Mouse (Mus musculus): Measurements from ENCODE around the gene Myd88.
"Not testable (repeated sequence)": the region's sequence is repeated elsewhere in the genome, so short reads cannot be mapped to it uniquely, and the experiment has no call there.

Gene Myd88

DNA sequence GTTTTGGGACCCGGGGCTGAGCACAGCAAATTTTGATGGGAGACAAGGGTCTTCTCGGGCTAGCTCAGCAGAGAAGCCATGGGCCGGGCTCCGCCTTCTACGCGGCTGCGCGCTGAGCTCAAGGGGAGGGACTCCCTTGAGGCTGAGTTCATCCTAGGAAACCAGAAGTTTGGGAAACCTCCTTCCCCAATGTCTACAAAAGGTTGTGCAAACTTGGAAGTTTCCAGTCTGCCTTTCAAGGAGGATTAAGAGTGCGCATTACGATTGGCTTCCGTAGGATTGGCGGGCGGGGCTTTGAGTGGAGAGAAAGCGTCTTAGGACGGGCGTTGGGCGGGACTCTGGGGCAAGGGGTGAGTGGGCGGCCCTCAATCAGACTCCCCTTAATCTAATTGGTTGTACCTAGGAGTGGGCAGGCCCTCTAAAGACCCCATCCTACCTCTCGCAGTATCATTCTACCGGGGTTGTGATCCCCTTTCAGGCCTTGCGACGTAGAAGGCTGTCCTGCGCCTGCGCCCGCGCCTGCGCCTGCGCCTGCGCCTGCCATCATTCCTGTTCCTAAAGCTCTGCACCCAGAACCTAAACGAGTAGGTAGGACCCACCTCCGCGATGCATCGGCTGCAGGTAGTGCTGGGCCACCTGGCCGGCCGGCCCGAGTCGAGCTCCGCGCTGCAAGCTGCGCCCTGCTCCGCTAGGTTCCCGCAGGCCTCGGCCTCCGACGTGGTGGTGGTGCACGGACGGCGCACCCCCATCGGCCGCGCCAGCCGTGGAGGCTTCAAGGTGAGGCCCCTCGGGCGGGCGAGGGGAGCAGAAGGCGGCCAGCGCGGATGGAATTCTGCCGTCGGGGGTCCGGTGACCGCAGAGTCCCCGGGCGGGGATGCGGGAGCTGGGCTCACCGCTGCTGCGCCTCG lies at the start of gene Myd88:
Myd88 (minus strand) TSS at position 503 of the 908 bp plus-strand sequence.
- peak; percentile 91 for DNase-seq (ENCODE audit: low read depth)

DNA sequence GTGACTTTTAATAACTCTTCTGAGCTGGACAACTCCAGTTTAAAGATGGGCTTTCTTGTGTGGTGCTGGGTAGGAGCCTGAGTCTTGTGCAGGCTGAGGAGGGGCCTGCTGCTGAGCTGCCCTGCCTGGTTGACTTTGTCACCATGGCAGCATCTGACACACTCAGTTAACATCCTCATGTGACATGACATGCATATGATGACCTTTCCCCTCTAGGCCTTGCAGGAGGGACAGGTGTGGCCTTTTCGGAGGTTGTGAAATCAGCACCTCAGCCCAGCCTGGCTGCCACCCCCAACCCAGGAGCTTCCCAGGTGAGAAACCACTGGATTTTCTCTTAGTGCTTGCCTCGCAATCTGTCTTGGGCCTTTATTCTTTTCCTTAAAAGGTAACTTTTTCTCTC lies 49.0 kb upstream of the Myd88 start:
- no peak for DNase-seq (ENCODE audit: low read depth)

DNA sequence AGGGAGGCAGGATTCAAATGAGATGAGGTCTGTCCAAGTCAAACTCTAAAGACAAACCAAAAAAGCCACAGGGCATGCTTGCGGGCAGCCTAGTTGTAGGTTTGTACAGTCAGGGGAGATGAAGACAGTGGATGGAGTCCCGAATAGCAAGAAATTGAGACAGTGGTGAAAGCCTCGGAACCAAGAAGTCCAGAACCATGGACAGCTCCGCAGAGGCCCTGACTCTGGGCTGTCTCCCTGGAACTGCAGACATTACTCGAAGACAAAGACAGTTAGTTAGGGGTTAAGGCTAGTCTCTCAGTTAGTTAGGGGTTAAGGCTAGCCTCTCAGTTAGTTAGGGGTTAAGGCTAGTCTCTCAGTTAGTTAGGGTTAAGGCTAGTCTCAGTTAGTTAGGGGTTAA lies 47.7 kb upstream of the Myd88 start:
- DNase-seq (ENCODE audit: low read depth) = peak; percentile 30

- DNase-seq (ENCODE audit: low read depth) = no peak
Observed at GRCm38 (mm10) chr9:119382603-119383002, 41.4 kb upstream of the Myd88 start.

DNA sequence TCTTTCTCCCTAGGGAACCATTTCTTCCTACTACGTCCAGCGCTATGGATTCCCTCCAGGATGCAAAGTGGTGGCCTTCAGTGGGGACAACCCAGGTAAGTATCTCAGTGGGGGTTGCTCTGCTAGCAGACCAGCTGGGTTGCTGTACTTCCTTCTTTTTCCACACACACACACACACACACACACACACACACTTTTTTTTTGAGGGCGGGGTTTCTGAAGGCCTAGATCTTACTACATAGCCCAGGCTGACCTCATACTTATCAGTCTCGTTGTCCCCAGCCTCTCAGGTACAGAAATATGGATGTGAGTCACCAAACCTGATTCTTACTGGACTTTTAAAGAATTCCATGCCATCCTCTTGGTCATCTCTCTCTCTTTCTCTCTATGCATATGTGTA lies 37.0 kb upstream of the Myd88 start:
- no peak for DNase-seq (ENCODE audit: low read depth)

DNA sequence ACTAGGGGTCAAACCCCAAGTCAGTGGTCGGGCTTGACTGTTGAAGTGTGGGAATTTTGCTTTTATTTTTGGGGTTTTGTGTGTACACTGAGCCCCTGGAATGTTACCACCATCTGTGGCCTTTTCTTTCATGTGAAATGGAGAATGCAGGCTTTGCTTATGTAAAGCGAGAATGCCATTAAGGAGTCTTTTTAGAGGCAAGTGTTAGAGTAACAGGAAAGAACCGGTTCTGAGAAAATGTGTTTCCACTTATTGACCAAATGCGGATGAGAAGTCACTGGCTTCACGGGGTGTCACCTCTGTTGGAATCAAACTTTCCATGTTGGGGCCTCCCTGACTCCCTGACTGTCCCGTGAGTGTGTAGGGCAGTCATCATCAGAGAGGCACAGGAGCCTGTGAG lies 34.3 kb upstream of the Myd88 start:
- DNase-seq (ENCODE audit: low read depth) = no peak

- no peak for DNase-seq (ENCODE audit: low read depth)
Observed at GRCm38 (mm10) chr9:119375008-119375407, 33.8 kb upstream of the Myd88 start.

DNA sequence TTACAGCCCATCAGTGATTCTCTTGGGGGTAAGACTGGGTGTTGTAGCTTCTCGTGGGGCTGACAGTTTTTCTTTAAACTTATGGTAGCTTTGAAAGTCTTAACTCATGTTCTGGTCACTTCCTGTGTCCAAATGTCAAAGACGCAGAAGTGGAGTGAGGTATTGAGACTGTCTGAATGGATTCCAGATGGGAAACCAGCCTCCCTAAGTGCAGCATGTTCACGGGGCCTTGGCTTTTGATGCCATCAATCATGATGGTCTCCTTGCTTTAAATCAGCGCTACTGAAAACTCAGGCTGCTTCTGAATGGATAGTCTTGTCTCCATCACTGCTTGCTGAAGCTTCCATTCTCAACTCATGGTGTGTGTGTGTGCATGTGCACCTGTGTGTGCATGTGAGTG lies 30.0 kb upstream of the Myd88 start:
- no peak for DNase-seq (ENCODE audit: low read depth)

DNA sequence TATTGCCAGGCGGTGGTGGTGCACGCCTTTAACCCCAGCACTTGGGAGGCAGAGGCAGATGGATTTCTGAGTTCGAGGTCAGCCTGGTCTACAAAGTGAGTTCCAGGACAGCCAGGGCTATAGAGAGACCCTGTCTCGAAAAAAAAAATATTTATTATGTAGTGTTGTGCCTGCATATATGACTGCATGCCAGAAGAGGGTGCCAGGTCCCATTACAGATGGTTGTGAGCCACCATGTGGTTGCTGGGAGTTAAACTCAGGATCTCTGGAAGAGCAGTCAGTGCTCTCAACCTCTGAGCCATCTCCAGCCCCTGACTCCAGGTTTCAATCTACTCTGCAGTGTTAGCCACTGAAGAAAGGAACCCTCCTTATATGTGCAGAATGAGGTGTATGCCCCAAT lies 29.6 kb upstream of the Myd88 start:
- not testable (repeated sequence) for DNase-seq (ENCODE audit: low read depth)

DNA sequence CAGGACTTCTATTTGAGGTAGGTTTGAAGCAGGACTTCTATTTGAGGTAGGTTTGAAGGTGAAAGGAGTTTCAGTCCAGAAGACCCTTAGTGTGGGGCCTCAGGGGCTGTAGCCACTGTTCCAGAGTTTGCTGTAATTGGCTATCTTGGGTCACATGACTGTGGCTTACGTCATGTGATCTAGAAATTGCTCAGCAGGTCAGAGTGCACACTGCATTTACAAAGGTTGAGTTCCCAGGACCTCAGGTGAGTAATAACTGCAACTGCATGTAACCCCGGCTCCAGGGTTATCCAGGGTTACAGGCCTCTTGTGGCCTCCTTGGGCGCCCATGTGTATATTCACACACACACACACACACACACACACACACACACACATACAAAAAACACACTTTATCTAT lies 27.2 kb upstream of the Myd88 start:
- no peak for DNase-seq (ENCODE audit: low read depth)

GRCm38 (mm10) chr9:119365284-119365683 lies 24.1 kb upstream of the Myd88 start, which contains the start of gene Slc22a14:
Gene Slc22a14, minus strand, starts transcription at chr9:119365553.
- no peak for DNase-seq (ENCODE audit: low read depth)

DNA sequence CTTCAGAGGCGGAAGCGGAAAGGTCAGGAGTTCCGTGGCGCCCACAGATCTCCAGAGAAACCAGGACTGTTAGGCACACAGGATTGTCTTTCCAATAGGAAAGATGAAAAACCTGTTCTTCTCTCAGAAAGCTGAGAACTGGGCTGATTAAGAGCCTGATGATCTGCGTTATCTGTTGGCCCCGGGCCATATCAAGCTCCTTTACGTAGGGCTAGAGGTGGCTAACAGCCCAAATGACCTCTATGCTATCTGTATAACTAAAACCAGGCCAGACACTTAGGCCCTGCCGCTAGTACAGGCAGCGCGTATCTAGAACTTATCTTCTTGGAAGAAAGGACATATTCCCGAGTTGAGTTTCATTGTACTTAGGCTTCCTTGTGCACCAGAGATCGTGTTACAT lies 22.0 kb upstream of the Myd88 start:
- no peak for DNase-seq (ENCODE audit: low read depth)

GRCm38 (mm10) chr9:119361416-119361815 lies 20.2 kb upstream of the Myd88 start:
- DNase-seq (ENCODE audit: low read depth) = no peak

GRCm38 (mm10) chr9:119358058-119358429 lies 16.8 kb upstream of the Myd88 start:
- no peak for DNase-seq (ENCODE audit: low read depth)

GRCm38 (mm10) chr9:119357331-119358057 lies 16.3 kb upstream of the Myd88 start, which contains the start of gene Xylb:
Gene Xylb, plus strand, starts transcription at chr9:119357381.
- peak; percentile 85 for DNase-seq (ENCODE audit: low read depth)

DNA sequence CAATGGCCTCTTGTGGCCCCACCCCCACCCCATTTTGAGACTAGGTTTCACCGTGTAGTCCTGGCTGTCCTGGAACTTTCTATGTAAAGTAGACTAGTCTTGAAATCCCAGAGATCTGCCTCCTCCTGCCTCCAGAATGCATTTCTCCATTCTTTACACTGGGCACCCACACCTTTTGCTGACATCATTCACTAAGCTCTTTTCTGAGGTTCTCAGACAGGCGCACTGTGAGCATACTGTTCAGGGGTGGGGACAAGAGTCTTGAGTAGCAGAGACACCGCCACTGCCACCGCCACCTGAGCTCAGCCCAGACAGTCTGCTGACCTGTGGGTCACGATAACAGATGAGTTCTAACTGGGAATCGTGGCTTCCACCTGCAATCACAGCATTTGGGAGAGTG lies 14.7 kb upstream of the Myd88 start:
- no peak for DNase-seq (ENCODE audit: low read depth)

DNA sequence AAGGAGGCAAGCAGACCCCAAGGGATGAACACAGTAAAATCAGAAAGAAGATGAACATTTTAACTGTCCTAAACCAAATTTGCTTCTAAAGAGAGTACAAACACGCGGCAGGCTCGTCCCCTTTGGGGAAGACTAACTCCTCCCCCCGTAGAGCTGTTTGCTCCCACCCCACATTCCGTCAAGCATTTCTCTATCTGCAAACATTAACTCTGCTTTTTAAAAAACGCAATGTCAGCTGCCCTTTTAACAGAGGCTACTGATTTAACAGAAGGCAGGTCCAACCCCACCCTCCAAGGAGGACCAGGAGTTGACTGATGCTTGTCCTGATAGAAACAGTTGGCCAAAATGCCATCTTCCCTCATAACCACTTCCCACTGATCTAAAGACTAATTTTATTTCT lies 12.7 kb upstream of the Myd88 start:
- DNase-seq (ENCODE audit: low read depth) = no peak

GRCm38 (mm10) chr9:119352060-119352459 lies 10.8 kb upstream of the Myd88 start:
- peak; percentile 60 for DNase-seq (ENCODE audit: low read depth)

DNA sequence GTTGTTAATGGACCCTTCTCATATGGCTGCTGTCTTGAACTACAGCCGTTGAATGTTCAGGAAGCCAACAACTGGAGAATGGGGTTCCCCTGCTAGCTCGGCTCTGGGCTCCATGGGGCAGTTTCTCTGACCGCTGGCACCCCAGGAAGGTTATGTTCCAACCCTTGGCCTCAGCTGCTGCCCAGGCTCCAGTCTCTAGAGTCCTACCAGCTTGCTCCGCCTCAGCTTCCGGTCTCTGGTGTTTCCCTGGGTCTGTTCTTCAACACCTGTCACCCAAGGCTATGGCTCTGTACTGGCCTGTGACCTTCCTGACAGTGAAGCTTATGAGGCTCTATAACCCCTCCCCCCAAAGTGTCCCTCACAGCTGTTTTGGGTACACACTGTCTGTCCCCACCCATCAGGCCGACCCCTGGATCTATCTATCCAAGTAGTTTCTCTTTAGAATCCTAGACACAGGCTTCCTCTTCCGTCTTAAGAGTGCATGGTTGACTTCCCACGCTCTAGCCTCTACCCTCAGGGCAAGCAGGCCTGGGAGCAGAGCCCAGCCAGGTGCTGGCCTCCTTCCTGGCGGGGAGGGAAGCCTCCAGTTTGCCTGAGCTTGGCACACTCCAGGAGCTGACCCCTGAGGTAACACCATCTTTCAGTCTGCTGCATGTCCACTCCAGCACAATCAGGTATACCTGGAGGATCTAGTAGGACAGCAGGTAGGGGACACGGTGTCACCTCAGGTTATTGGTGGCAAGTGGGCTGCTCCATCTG lies 9.9 kb upstream of the Myd88 start:
- DNase-seq (ENCODE audit: low read depth) = no peak

GRCm38 (mm10) chr9:119350531-119350930 lies 9.3 kb upstream of the Myd88 start:
- DNase-seq (ENCODE audit: low read depth) = no peak

DNA sequence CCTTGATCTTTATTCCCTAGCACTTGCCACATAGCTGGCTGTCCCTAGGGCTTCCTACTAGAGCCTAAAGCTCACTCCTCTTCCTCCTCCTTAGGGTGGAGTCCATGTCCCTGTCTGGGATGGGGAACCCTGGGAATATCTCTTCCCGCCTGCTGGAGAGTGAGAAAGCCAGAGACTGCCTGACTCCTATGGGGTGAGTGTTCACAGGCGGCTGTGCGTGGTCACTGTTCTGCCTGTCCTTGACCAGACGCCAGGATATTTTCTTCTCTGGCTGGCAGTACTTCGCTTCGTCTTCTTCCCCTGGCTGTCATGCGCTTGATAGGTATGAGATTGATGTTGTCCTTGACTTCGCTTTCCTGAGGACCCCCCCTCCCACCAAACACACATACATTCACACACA lies 5.2 kb upstream of the Myd88 start:
- DNase-seq (ENCODE audit: low read depth) = no peak

- DNase-seq (ENCODE audit: low read depth) = no peak
Observed at GRCm38 (mm10) chr9:119342728-119343127, 1.5 kb upstream of the Myd88 start.

DNA sequence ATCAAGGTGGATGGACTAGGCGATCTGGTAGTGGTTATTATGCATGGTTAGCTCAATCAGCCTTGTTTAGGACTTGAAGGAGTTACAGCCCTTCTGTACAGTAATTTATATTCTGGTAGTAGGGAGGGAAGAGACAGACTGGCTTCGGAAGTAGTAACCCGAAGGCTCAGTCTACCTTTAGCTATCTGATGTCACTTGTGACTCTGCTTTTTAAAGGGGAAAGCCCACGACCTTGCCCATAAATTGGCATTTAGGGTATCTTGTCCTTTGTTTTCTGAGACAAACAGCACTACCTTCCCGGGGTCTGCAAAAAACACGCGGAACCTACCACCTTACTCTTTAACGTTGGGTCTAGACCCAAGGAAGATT lies 1.0 kb downstream of the Myd88 start:
- no peak for DNase-seq (ENCODE audit: low read depth)
